In genomic region chr5:77916375-77916774, GRCm38 (mm10) we compare ENCODE assay signal across 20 mouse cellular contexts.
DNase-seq lines count a peak whose midpoint lies in the region; ATAC-seq and TF ChIP-seq lines count a peak whose summit lies in the region.
"Had no signal": no experiment of that assay in that cellular context is flagged by ENCODE, and none has a peak within 500 bp of the region (broad histone marks: within the 10 kb centered on the region; RNA-seq: fewer than 3 reads in every experiment).

No protein-coding gene starts in this region.

- no peak overlapping the region for H3K4me2 ChIP-seq in forebrain, embryonic 12.5 days
- H3K4me2 ChIP-seq in forebrain, postnatal 0 days (ENCODE audit: low read depth) = no peak overlapping the region
- no peak overlapping the region for H3K4me2 ChIP-seq in midbrain, embryonic 11.5 days
- H3K4me2 ChIP-seq in midbrain, postnatal 0 days (ENCODE audit: low read depth, low read length, poor library complexity, severe bottlenecking) = no peak overlapping the region
- H3K4me2 ChIP-seq in neural tube, embryonic 12.5 days (replicated peaks) = no peak overlapping the region
- H3K4me2 ChIP-seq: embryonic facial prominence, embryonic 13.5 days; forebrain, embryonic 13.5 days; heart, embryonic 12.5 days had no signal

- H3K36me3 ChIP-seq in forebrain, embryonic 12.5 days (replicated peaks) = no peaks in the 10 kb centered on the region
- H3K36me3 ChIP-seq in forebrain, postnatal 0 days (ENCODE audit: insufficient read depth) = no peaks in the 10 kb centered on the region
- H3K36me3 ChIP-seq in midbrain, embryonic 11.5 days (ENCODE audit: control insufficient read depth, insufficient read depth, low read length) = no peaks in the 10 kb centered on the region
- H3K36me3 ChIP-seq in midbrain, postnatal 0 days (ENCODE audit: insufficient read depth, low read length) = no peaks in the 10 kb centered on the region
- H3K36me3 ChIP-seq in neural tube, embryonic 12.5 days = no peaks in the 10 kb centered on the region
- H3K36me3 ChIP-seq: embryonic facial prominence, embryonic 13.5 days; heart, embryonic 12.5 days had no signal

- no peak overlapping the region for H3K9ac ChIP-seq in forebrain, embryonic 12.5 days
- H3K9ac ChIP-seq in forebrain, postnatal 0 days = no peak overlapping the region
- H3K9ac ChIP-seq in midbrain, embryonic 11.5 days (ENCODE audit: low read length) = no peak overlapping the region
- H3K9ac ChIP-seq in midbrain, postnatal 0 days (replicated peaks; ENCODE audit: low read length, poor library complexity, severe bottlenecking) = no peak overlapping the region
- no peak overlapping the region for H3K9ac ChIP-seq in neural tube, embryonic 12.5 days
- H3K9ac ChIP-seq: embryonic facial prominence, embryonic 13.5 days; forebrain, embryonic 13.5 days; heart, embryonic 12.5 days had no signal

- H3K27ac ChIP-seq in forebrain, embryonic 12.5 days = no peak overlapping the region
- no peak overlapping the region for H3K27ac ChIP-seq in forebrain, postnatal 0 days (ENCODE audit: low read depth, low read length)
- H3K27ac ChIP-seq in midbrain, embryonic 11.5 days (ENCODE audit: low read depth, low read length) = no peak overlapping the region
- H3K27ac ChIP-seq in midbrain, postnatal 0 days (ENCODE audit: low read depth, low read length) = no peak overlapping the region
- H3K27ac ChIP-seq in neural tube, embryonic 12.5 days = no peak overlapping the region
- H3K27ac ChIP-seq: embryonic facial prominence, embryonic 13.5 days; forebrain, embryonic 13.5 days; gastrocnemius, adult 2 months had no signal

- TF ChIP-seq CTCF in forebrain, postnatal 0 days (IDR thresholded peaks at IDR 0.05; ENCODE audit: low read depth) = no peak
- no peak for TF ChIP-seq CTCF in midbrain, postnatal 0 days (IDR thresholded peaks at IDR 0.05)

- peak; percentile 63; the same call in 1 of the 2 replicates for ATAC-seq in forebrain, embryonic 12.5 days (ENCODE audit: low FRiP score)
- ATAC-seq in forebrain, postnatal 0 days = no peak
- ATAC-seq in midbrain, embryonic 11.5 days (ENCODE audit: low FRiP score) = peak; percentile 78
- no peak for ATAC-seq in midbrain, postnatal 0 days (ENCODE audit: low FRiP score)
- peak; percentile 58; the same call in 1 of the 2 replicates for ATAC-seq in neural tube, embryonic 12.5 days (ENCODE audit: low FRiP score, low read depth)
- ATAC-seq: activated CD4-positive, CD25-positive, alpha-beta regulatory T cell, adult 4 months; hindbrain, embryonic 16.5 days; Patski had no signal

- no peaks in the 10 kb centered on the region for H3K27me3 ChIP-seq in forebrain, embryonic 12.5 days
- no peaks in the 10 kb centered on the region for H3K27me3 ChIP-seq in forebrain, postnatal 0 days (ENCODE audit: insufficient read depth, low read length)
- no peaks in the 10 kb centered on the region for H3K27me3 ChIP-seq in midbrain, embryonic 11.5 days (ENCODE audit: control insufficient read depth, insufficient read depth, low read length)
- no peaks in the 10 kb centered on the region for H3K27me3 ChIP-seq in midbrain, postnatal 0 days (ENCODE audit: insufficient read depth, low read length)
- no peaks in the 10 kb centered on the region for H3K27me3 ChIP-seq in neural tube, embryonic 12.5 days (replicated peaks)
- H3K27me3 ChIP-seq: CH12.LX; embryonic facial prominence, embryonic 13.5 days; forebrain, embryonic 13.5 days; heart, embryonic 12.5 days had no signal

- H3K4me3 ChIP-seq in forebrain, embryonic 12.5 days (replicated peaks) = no peak overlapping the region
- H3K4me3 ChIP-seq in forebrain, postnatal 0 days (ENCODE audit: low read depth, low read length) = no peak overlapping the region
- H3K4me3 ChIP-seq in midbrain, embryonic 11.5 days (ENCODE audit: low read depth, low read length) = no peak overlapping the region
- H3K4me3 ChIP-seq in midbrain, postnatal 0 days (ENCODE audit: low read depth, low read length) = no peak overlapping the region
- H3K4me3 ChIP-seq in neural tube, embryonic 12.5 days = no peak overlapping the region
- H3K4me3 ChIP-seq: embryonic facial prominence, embryonic 13.5 days; forebrain, embryonic 13.5 days; gastrocnemius, adult 2 months; heart, embryonic 12.5 days had no signal

- no peak for DNase-seq in forebrain, postnatal 0 days
- DNase-seq in midbrain, embryonic 11.5 days (ENCODE audit: low spot score, missing footprints) = no peak
- no peak for DNase-seq in midbrain, postnatal 0 days (ENCODE audit: low spot score)
- DNase-seq in neural tube, embryonic 10.5 days (ENCODE audit: extremely low spot score, low spot score) = no peak
- DNase-seq: adrenal gland, postnatal 14 days; cerebellum, adult 18-20 months; cerebellum, adult 9-11 months; cerebellum, postnatal 36 days; gastrocnemius, adult 2 months; gastrocnemius, postnatal 25 days; heart, postnatal 36 days had no signal

- H3K4me1 ChIP-seq in forebrain, embryonic 12.5 days = no peaks in the 10 kb centered on the region
- H3K4me1 ChIP-seq in forebrain, postnatal 0 days (ENCODE audit: insufficient read depth) = no peaks in the 10 kb centered on the region
- H3K4me1 ChIP-seq in midbrain, embryonic 11.5 days (ENCODE audit: control insufficient read depth, insufficient read depth, low read length) = no peaks in the 10 kb centered on the region
- H3K4me1 ChIP-seq in midbrain, postnatal 0 days (ENCODE audit: insufficient read depth, low read length) = no peaks in the 10 kb centered on the region
- no peaks in the 10 kb centered on the region for H3K4me1 ChIP-seq in neural tube, embryonic 12.5 days
- H3K4me1 ChIP-seq: embryonic facial prominence, embryonic 13.5 days; forebrain, embryonic 13.5 days; heart, embryonic 12.5 days had no signal

- WGBS in forebrain, embryonic 12.5 days = 59% methylated on average over 2 of the region's 2 CpGs
- 58% methylated on average over 2 of the region's 2 CpGs for WGBS in forebrain, postnatal 0 days
- WGBS in midbrain, embryonic 11.5 days = 70% methylated on average over 2 of the region's 2 CpGs
- 48% methylated on average over 2 of the region's 2 CpGs for WGBS in midbrain, postnatal 0 days
- WGBS in neural tube, embryonic 12.5 days = 47% methylated on average over 2 of the region's 2 CpGs

- H3K9me3 ChIP-seq in forebrain, embryonic 12.5 days = no peaks in the 10 kb centered on the region
- no peaks in the 10 kb centered on the region for H3K9me3 ChIP-seq in forebrain, postnatal 0 days (ENCODE audit: low read length)
- H3K9me3 ChIP-seq in midbrain, embryonic 11.5 days (ENCODE audit: control insufficient read depth, low read length) = no peaks in the 10 kb centered on the region
- no peaks in the 10 kb centered on the region for H3K9me3 ChIP-seq in midbrain, postnatal 0 days (ENCODE audit: low read length)
- no peaks in the 10 kb centered on the region for H3K9me3 ChIP-seq in neural tube, embryonic 12.5 days
- H3K9me3 ChIP-seq: embryonic facial prominence, embryonic 13.5 days; forebrain, embryonic 13.5 days; heart, embryonic 12.5 days had no signal

Comparison
In these comparisons a context has a peak if more than half of its experiments do, and no peak if none do; other contexts are left out.
1. ATAC-seq: peak in forebrain, embryonic 12.5 days (single experiment), midbrain, embryonic 11.5 days (single experiment) and neural tube, embryonic 12.5 days (single experiment); none in forebrain, postnatal 0 days (single experiment) and midbrain, postnatal 0 days (single experiment).